Comparison of ENCODE assay signal across 17 mouse cellular contexts in genomic region chr7:78527564-78527963, GRCm38 (mm10).
"Had no signal": no experiment of that assay in that cellular context is flagged by ENCODE, and none has a peak within 500 bp of the region (broad histone marks: within the 10 kb centered on the region; RNA-seq: fewer than 3 reads in every experiment).

No protein-coding gene starts in this region.

- H3K4me2 ChIP-seq: lung, embryonic 14.5 days; neural tube, embryonic 13.5 days; neural tube, embryonic 15.5 days had no signal

- DNase-seq: lung, adult 18-20 months; lung, embryonic 14.5 days; lung, postnatal 10 days; lung, postnatal 4 days; retina, postnatal 1 day; right cerebral cortex, adult 18-20 months; right cerebral cortex, postnatal 25 days; right cerebral cortex, postnatal 4 days; spleen, adult 18-20 months; thymus, adult 18-20 months; thymus, postnatal 14 days; thymus, postnatal 36 days had no signal

- H3K27ac ChIP-seq: liver, embryonic 14.5 days; midbrain, embryonic 10.5 days; neural tube, embryonic 13.5 days; neural tube, embryonic 15.5 days had no signal

- H3K36me3 ChIP-seq: midbrain, embryonic 10.5 days; neural tube, embryonic 13.5 days; neural tube, embryonic 15.5 days had no signal

- H3K9ac ChIP-seq: liver, embryonic 14.5 days; lung, embryonic 14.5 days; neural tube, embryonic 13.5 days; neural tube, embryonic 15.5 days had no signal

- H3K9me3 ChIP-seq: midbrain, embryonic 10.5 days; neural tube, embryonic 13.5 days; neural tube, embryonic 15.5 days had no signal

- H3K4me3 ChIP-seq: midbrain, embryonic 10.5 days; myocyte; neural tube, embryonic 13.5 days; neural tube, embryonic 15.5 days had no signal

- H3K27me3 ChIP-seq: neural tube, embryonic 13.5 days; neural tube, embryonic 15.5 days had no signal
